Mouse (Mus musculus) cerebellum, postnatal 25 days (tissue): ENCODE measurements around the gene Rtl6.

Source experiments
- DNase-seq, 2 experiments: peaks; one replicate each; pipeline ENCODE4 v3.0.0; 2021; ENCODE audit warnings: mixed read lengths in 2 of 2

The Rtl6 gene

DNA sequence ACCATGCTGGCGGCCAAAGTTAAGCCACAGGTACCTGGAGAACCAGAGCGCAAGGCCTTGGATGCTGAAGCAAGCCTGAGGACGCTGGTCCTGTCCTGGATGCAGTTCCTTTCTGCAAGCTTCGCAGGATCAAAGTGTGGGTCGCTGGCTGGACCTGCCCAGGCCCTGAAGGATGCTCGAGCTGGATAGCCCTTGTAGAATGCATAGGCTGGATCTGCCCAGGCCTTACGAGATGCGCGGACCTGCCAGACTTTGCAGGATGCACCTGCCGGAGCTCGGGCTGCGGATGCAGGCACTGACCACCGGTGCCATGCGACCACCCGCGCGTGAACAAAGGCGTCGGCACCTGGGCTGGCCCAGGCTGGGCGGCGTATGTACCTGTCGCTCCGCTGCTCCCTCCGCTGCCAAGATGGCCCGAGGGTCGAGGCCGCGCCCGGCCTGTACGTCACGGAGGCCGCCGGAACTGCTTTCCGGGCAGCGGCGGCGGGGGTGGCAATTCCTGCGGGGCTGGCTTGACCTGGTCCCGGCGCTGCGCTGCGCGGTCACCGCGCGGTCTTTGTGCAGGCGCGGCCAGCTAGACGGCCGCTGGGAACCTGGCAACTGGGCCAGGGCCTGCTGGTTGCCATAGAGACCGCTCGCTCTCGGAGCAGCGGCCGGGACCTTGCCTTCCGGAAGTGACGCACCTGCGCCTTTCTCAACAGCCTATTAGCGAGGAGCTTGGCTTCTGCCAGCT lies at the start of gene Rtl6:
Gene Rtl6 (minus strand): TSS at position 635 of the 733 bp plus-strand sequence.
- DNase-seq, result peak; percentile 92 to 94

DNA sequence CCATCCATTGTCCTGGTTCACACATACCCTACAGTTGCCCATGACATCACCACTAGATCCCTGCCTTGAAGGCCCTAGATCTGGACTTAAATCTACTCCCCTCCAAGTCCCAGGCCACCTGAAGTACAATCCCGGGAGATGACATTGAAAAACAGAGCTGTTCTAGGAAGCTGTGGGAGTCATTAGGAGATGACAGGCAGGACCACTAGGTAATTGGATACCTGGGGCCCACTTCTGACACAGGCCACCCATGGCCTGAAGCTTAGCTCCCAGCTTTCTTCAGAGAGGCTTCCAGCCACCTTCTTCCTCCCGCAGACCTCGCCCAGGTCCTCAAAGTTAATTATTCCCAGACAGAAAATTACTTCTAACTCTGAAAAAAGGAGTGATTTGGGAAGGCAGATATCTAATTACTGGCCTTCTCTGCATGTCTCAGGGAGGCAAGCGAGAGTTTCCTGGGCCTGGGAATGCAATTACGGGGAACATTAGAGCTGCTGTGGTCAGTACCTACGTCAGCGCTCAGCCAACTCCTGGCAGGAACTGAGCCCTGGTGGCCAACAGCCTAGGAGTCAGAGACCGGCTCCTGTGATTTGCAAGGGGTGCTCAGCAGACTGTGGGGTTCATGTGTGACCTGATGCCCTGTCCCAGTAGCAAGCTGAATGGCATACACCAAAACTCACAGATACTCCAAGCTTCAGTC lies 45.8 kb upstream of the Rtl6 start:
- DNase-seq, result no peak

DNA sequence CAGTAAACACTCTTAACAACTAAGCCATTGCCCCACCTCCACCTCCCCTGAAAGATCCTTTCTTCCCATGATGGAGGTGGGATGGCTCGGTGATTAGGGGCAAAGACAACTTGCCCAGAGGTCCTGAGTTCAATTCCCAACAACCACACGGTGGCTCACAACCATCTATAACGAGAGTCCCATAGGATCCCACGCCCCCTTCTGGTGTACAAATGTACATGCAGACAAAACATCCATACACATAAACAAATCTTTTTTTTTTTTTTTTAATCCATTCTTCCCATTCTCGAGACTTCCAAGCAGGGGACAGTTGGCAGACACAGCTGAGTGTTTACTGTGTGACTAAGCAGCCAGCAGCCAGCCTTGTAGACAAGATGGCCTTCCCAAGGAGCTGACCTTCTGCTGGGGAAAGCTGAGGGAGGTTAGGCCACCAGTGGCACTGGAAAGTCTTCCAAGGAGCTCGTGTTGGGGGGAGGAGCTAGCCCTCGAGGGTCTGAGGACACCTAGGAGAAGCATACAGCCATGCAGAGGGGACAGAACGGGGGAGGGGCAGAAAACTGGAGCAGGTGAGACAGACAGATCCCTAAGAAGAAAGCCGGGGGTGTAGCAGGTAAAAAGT lies 43.5 kb upstream of the Rtl6 start:
- no peak for DNase-seq

DNA sequence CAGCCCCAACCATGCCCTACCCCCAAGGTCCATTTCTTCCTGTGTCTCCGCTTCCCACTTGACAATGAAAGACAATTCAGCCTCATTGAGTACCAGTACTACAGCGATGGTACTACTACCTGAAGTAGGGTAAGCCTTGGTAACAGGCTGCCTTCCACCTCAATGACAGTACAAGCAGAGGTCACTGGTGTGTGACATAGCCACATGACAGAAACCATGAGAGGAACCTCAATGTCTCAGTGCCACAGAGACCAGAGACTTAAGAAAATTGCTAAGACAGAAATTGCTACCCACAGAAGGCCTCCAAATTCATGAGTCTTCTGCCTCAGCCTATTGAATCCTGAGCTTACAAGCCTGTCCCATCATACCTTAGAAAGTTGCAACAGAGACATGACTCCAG lies 41.3 kb upstream of the Rtl6 start:
- no peak for DNase-seq

DNA sequence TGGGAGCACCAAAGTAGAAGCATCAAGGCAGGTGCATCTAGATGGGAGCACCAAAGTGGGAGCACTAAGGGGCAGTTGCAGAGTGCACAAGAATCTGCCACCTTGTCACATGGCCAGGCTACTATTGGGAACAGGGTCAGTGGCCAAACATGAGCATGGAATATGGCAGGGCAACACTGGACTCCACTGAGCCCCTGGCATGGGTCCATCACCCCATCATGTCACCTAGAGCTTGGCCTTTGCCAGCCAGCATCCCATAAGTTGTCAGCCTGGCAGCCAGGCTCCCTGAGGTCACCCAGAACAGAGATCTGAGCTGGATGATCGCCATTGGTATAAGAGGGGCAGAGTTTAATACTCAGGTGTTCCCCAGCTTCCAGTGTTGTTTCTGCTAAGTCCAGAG lies 40.2 kb upstream of the Rtl6 start:
- DNase-seq, result no peak

DNA sequence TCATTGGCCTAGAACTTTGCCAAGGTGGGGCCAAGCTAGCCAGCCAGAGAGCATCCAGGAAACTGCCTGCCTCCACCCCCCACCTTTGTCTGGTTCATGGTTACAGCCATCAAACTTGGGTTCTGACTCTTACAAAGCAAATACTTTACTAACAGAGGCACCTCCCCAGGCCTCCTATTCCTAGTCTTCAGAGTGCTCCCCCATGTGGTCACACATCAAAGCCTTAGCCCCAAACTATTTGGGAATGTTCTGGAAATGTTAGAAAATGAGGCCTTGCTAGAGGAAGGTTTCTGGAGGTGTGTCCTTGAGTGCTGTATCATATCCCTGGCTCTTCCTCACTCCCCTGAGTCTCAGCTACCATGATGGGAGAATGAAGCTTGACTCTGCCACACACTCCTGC lies 39.4 kb upstream of the Rtl6 start:
- no peak for DNase-seq

DNA sequence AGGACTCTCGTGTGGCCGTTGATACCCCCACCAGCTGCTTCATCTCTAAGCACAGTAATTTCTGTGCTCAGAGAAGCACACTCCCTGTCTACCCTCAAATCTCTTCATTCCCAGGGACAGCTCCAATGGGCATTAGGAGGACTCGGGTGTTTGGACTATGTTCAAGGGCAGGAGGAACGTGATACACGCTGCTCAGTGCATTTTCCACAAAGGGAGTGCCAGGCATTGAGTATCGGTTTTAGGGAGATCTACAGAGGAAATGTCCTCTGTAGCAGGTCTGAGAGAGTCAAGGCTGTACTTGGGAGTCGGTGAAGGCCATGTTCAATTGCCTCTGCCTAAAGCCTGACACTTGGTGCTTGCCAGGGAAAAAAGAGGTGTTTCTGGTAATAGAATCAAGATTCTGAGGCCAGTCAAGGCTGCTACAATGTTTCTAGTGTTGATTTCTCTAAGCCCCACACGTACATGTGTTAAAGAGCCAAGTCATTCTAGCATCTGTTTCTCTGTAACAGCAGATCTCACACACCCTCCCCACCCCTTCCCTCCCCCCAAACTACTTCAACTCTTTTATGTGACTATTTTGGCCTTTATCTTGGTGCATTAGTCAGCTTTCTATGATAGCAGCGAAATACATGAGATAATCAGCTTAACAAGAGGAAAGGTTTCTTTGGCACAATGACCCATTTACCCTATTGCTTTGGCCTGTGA lies 37.8 kb upstream of the Rtl6 start:
- DNase-seq, result no peak

DNA sequence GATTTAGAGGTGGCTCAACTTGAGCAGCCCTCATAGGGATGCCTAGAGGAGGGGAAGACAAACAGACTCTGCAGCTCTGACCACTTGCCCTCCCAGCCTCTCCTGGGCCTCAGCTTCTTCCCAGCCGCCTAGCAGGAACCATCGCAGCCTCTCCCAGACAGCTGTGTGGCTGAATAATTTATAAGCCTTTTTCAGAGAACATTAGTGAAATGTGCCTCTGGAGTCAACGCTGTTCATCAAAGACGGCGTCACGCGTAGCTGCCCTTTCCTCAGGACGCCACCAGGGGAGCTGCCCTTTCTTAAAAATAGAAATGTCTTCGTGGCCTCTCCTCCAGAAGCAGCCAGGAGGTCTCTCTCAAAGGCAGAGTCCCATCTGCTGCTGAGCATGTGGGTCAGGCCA lies 35.9 kb upstream of the Rtl6 start:
- DNase-seq, result no peak

DNA sequence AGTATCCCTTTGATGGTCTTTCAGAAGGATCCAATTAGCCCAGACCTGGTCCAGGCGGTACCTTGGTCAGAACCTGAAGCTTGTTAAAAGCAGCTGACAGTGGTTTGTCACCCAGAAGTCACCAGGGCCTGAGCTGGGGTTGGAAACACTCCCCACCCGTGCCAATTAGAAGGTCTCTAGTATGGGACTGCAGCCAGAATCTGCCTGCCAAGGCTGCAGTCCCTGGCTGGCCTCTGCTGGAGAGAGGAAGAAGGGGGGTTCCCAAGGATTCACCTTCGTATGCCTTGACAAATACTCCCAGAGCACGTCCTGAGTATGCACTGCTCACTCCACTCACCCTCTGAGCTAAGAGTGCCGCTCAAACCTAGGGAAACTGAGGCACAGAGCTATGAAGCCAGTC lies 34.6 kb upstream of the Rtl6 start:
- no peak for DNase-seq

DNA sequence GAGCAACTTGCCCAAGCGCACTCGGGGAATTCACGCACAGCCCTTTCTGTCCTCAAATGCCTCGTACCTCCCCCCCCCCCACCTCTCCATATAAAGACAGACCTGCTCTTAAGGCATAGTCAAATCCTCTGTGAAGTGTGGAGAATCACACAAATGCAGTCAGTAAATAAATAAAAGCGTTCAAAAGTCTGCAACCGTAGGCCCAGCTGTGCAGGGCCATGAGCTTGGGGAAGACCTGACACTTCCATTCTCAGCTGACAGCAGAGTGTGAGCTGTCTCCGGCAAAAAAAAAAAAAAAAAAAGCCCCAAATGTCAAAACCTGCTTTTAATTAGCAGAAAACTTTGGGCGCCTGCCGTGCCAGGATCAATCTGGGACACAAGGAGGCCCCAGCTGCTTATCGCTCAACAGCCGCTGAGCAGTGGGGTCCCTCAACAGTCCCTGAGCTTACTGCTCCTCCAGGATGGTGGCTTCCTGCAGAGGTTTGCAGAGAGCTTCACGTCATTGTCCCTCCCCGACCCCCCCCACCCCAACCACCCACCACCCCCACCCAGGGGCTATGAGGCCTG lies 34.0 kb upstream of the Rtl6 start:
- no peak for DNase-seq

DNA sequence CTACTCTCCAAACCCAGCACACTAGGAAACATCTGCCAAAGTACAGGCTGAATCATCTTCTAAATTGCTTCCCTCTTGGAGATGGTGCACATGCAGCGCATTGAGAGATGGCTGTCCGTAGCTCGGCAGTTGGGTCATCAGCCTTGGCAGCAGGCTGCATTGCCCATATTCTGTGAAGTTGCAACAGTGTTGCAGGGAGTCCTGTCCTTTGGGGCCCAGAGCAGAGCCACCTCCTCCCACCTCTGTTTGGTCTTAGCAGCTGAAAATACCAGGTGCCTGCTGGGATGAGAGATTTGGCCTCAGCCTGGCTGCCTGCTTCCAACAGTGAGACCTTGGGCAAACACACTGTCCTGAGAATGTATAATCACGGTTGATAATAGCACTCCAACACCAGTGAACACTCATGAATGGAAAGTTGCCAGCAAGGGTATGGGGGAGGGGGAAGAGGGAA lies 30.8 kb upstream of the Rtl6 start:
- no peak for DNase-seq

DNA sequence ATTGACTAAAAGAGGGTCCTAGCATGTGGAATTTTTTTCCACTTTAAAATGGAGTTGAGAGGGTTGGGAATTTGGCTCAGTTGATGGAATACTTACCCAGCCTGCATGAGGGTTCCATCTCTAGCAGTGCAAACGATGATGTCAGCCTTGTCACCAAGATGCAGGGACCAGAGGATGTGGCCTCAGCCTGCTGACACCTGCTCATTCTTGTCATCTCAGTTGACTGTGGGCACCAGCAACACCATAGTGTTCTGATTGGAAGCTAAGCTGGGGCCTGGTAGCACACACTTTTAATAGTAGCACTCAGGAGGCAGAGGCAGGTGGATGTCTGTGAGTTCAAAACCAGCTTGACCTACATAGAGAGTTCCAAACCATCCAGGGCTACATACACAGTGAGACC lies 21.0 kb upstream of the Rtl6 start:
- DNase-seq, result no peak

DNA sequence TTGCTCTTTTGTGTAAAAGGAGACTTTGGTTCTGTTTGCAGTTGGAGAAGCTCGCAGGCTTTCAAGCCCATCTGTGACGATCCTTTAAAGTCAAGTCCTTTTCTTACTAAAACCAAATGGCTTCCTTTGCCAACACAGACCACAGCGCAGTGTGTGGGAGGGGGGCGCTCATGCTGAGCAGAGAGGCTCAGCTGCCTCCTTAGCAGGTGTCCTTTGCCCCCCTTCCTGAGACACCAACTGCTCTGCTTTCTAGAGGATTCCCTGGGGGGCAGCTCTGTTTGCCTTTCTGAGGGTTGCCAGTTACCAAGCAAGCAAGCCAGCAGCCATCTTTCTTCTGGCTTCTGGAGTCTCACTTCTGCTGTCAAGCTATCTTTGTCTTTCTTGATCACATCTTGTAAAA lies 19.4 kb upstream of the Rtl6 start:
- no peak for DNase-seq

DNA sequence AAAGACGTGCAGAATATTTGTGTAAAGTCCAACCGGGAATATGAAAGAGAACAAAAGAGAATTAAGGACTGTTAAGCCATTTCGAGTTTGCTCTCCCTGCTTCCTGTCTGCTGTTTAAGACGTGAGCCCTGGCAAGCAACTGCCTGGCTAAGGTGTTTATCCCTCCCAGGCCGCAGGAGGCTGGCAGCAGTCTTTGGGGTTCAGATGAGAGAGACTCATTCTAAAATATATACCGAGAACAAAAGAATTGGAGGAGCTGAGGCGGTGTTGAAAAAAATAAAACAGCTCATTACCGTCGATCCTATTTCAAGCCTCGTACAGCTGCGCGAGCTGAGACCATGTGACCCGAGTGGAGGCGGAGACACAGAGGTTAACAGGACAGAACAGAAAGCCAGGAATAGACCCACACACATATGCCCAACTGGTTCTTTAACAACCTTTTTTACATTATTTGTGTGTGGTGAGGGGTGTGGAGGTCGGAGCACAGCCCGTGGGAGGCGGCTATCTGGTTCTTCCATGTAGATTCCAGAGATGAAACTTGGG lies 9.0 kb upstream of the Rtl6 start:
- DNase-seq, result no peak

DNA sequence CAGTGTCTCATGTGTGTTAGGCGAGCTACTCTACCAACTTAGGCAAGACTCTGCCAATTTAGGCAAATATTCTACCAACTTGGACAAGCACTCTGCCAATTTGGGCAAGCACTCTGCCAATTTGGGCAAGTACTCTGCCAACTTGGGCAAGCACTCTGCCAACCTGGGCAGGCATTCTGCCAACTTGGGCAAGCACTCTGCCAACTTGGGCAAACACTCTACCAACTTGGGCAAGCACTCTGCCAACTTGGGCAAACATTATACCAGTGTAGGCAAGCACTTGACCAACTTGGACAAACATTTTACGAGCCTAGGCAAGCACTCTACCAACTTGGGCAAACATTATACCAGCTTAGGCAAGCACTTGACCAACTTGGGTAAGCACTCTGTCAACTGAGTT lies 3.9 kb upstream of the Rtl6 start:
- no peak for DNase-seq

DNA sequence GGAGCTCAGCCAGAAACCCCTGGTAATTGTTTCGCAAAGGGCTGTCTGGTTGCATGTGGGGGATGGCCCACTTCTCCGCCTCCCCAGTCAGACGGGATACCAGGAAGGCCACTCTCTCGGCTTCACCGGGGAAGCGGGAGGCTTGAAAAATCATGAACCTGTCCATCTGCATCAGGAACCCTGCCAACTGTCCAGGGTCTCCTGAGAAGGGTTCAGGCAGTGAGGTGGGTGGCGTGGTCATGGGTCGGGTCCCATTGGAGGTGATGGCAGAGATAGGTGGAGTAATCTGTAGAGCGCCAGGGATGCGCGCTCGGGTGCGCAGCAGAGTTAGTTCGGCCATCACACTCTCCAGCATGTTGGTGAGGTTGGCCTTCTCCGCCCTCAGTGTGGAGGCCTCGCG lies 949 bp downstream of the Rtl6 start:
- DNase-seq, result peak in 1 of 2 experiments; percentile 26

DNA sequence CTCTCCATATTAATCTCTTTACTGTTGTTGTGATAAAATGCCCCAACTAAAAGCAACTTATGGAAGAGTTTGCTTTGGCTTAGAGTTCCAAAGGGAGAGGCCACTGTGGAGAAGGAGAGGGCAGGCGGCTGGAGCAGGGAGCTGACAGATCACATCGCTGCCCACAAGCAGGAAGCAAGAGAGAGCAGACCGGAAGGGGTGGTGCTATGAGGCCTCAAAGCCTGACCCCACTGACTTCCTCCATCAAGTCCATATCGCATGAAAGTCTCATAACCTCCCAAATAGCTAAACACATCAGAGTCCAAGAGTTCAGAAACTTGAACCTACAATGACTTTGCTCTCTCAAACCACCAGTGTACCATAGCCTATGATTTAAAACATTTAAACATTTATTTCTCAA lies 6.6 kb downstream of the Rtl6 start:
- no peak for DNase-seq

DNA sequence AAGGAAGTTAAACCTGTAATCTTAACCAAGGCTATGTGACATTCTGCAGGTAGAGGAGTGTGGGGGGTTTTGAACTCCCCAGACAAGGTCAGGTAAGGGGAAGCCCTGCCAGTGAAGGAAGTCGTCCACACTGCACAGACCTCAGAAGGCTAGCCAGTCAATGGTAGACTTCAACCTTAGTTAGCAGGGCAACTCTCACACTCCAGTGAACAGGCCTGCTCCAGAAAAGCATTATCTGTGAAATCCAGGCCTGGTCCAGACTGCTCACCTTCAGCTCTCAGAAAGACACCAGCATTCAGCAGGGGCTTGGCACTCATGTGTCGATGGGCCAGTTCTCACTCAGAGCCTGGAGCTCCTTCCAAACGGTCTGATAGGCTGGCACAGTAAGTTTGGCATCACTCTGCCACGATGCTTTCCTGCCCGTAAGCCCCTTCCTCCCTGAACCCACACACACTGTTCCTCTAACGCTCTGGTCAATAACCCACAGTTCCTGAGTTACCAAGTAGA lies 8.3 kb downstream of the Rtl6 start:
- no peak for DNase-seq

DNA sequence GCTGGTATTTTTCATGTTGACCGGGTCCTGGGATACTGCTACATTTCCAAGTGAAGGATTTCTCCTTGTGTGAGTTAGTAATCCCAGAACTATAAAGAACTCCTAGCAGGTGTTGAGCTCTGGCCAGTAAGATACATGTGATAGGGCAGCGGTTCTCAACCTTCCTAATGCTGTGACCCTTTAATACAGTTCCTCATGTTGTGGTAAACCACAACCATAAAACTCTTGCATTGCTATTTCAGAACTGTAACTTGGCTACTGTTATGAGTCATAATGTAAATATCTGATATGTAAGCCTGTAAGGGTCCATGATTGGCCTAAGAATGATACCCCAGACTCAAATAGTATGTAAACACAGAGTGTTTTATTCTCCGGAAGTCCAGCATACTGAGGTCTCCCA lies 11.6 kb downstream of the Rtl6 start:
- DNase-seq, result no peak

DNA sequence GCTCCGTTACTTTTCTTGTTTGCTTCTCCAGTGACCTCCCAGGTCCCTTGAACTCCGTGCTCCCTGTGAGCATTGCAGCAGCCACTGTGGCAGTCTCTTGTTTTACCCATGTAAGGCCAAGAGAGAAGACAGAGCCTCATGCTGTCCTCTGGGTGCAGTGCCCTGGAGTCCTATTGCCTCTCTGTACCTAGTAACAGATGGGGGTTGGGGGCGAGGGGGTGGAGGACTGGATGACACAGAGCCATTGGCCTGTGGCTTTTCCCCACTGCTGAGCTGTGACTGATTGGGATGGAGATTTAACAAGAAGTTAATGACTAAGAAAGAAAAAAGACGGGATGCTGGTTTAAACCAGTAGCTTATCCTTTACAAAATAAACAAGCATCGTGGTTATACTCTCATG lies 16.4 kb downstream of the Rtl6 start:
- no peak for DNase-seq

DNA sequence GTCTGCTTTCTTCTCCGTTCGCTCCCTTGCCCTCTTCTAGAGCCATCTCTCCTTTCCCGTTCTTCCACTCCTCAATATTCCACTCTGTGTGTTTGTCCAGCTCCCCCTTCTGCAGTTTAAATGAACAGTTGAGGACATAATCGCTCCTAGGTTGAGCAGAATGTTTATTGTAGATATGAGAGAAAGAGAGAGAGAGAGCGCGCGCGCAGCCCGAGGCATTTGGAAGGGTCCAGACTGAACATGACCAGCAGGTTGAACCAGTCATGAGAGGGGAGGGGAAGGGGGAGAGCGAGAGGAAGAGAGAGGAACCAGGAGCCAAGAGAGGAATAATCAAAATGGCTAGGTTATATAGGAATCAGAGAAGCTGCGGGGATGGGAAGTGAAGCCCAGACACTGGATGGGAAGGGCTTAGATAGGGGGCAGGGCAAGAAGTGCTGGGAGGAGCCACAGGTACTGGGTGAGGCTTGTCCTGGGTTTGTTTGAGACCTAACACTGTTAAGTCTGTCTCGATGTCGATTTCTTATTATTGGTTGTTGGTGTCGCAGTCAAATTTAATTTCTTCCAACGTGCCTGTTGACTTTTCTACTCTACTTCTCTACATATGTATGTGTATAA lies 18.5 kb downstream of the Rtl6 start:
- DNase-seq, result no peak

DNA sequence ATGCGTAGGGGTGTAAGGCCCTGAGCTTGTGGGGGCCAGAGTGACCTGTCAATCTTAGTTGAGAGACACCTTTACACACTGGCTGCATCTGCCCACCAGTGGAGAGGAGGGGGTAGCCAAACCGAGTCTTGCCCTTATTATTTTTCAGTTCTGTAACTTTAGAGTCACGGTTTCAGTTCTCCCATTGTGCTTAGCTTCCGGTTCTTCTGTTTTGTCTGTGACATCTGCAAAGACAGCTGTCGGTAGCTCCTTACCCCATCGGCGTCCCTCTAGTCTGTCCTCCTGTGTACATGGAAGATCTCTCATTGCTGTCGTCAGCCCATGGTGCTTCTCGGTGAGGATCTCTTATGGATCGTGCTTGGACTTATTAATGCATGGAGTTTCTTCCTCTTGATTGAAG lies 20.5 kb downstream of the Rtl6 start:
- DNase-seq, result no peak
